Mouse (Mus musculus) intestine, postnatal 0 days (tissue): Measurements from ENCODE around the gene Ypel2. TPM values are rescaled to one million over a fixed set of nuclear protein-coding genes. Genes with fewer than 3 reads are reported as not detected.

Source experiments
- ATAC-seq: fragments of 200-750 bp; cut with Nextera tagmentation; 2 replicates; pipeline ENCODE4 v1.8.0; 2017; ENCODE audit warnings: mild to moderate bottlenecking, moderate TSS enrichment, moderate library complexity
- H3K27ac ChIP-seq: fragments of 300-500 bp; sonication (generic); 2 replicates; pipeline ENCODE4 v1.5.1; 2014; ENCODE audit warnings: mild to moderate bottlenecking, low read depth, low read length, moderate library complexity
- H3K27me3 ChIP-seq: fragments of 300-500 bp; sonication (generic); replicated peaks from 2 replicates; pipeline ENCODE4 v1.6.1; 2014; ENCODE audit warnings: low read length, mixed read lengths; ENCODE audit not compliant: control insufficient read depth, insufficient read depth
- H3K36me3 ChIP-seq: fragments of 300-500 bp; sonication (generic); 2 replicates; pipeline ENCODE4 v1.6.1; 2014; ENCODE audit warnings: mild to moderate bottlenecking, moderate library complexity; ENCODE audit not compliant: control insufficient read depth, insufficient read depth
- H3K4me1 ChIP-seq: fragments of 300-500 bp; sonication (generic); replicated peaks from 2 replicates; pipeline ENCODE4 v1.6.1; 2014; ENCODE audit warnings: antibody characterized with exemption, low read length, mixed read lengths; ENCODE audit not compliant: control insufficient read depth, insufficient read depth
- H3K4me2 ChIP-seq: fragments of 300-500 bp; sonication (generic); replicated peaks from 2 replicates; pipeline ENCODE4 v1.6.1; 2014; ENCODE audit warnings: low read depth, mild to moderate bottlenecking, moderate library complexity
- H3K4me3 ChIP-seq: fragments of 300-500 bp; sonication (generic); 2 replicates; pipeline ENCODE4 v1.5.1; 2014; ENCODE audit warnings: low read depth, low read length
- H3K9ac ChIP-seq: fragments of 300-500 bp; sonication (generic); 2 replicates; pipeline ENCODE4 v1.6.1; 2014; ENCODE audit warnings: mild to moderate bottlenecking, low read depth, low read length
- H3K9me3 ChIP-seq: fragments of 300-500 bp; sonication (generic); 2 replicates; pipeline ENCODE4 v1.6.1; 2016; ENCODE audit warnings: mixed run types; ENCODE audit not compliant: control insufficient read depth
- CTCF ChIP-seq: sonication (generic); IDR thresholded peaks from 2 replicates; pipeline ENCODE4 v1.5.1; 2016; ENCODE audit warnings: low read depth, mild to moderate bottlenecking, control low read depth, antibody characterized with exemption, moderate library complexity
- WGBS: fragments of 180-500 bp; shearing (Covaris S2); extraction: QIAGEN DNeasy Blood & Tissue Kit; methylation state at CpG from one replicate; pipeline ENCODE4 v1.1.7; 2014; 5-methylcytosine and 5-hydroxymethylcytosine counted together
- polyA plus RNA-seq: library from polyadenylated mRNA; unstranded; fragments of >200 nt; fragmentation: Nextera tagmentation; extraction: Ambion mirVana; gene quantifications from 2 replicates; pipeline ENCODE4 v1.2.1, GENCODE M21; 2015

The Ypel2 gene
- polyA plus RNA-seq, 1 experiment from 2014 or later, result 4.6 TPM

- H3K27me3 ChIP-seq, result no peaks in the 10 kb centered on the region
- H3K27ac ChIP-seq, result peak overlapping the region; percentile 80
- 30% methylated on average over 11 of the region's 11 CpGs for WGBS
- ATAC-seq, result peak; percentile 97
- H3K9ac ChIP-seq, result 0 out of 2 replicates have a peak overlapping the region, but pooled peaks have one; percentile 17
- 0 out of 2 replicates have a peak, but pooled peaks have one; percentile 11 for TF ChIP-seq CTCF
- no peaks in the 10 kb centered on the region for H3K9me3 ChIP-seq
- peaks cover 58% of the 10 kb centered on the region for H3K4me1 ChIP-seq
- H3K4me2 ChIP-seq, result peak overlapping the region; percentile 45
- H3K4me3 ChIP-seq, result no peak overlapping the region
- H3K36me3 ChIP-seq, result no peaks in the 10 kb centered on the region
These were observed 31.8 kb downstream of the Ypel2 start for GRCm38 (mm10) chr11:86961510-86962303.

- TF ChIP-seq CTCF, result no peak
- WGBS, result 34% methylated on average over 2 of the region's 2 CpGs
- Histone ChIP-seq H3K4me3 (no peak overlapping the region), H3K27ac (peak overlapping the region; percentile 80), H3K27me3 (no peaks in the 10 kb centered on the region), H3K4me2 (no peak overlapping the region), H3K4me1 (peaks cover 59% of the 10 kb centered on the region), H3K36me3 (no peaks in the 10 kb centered on the region; the same call in 1 of the 2 replicates), H3K9me3 (no peaks in the 10 kb centered on the region), H3K9ac (no peak overlapping the region)
- no peak for ATAC-seq
These were observed 33.2 kb downstream of the Ypel2 start for GRCm38 (mm10) chr11:86960331-86960730.

- 0 out of 2 replicates have a peak overlapping the region, but pooled peaks have one; percentile 11 for H3K9ac ChIP-seq
- peaks cover 57% of the 10 kb centered on the region for H3K4me1 ChIP-seq
- ATAC-seq, result no peak
These were observed 34.5 kb downstream of the Ypel2 start for GRCm38 (mm10) chr11:86958721-86959675.

GRCm38 (mm10) chr11:86958182-86958581, 35.3 kb downstream of the Ypel2 start:
- H3K4me3 ChIP-seq, result no peak overlapping the region
- ATAC-seq, result no peak
- WGBS, result 55% methylated on average over 6 of the region's 6 CpGs
- H3K27me3 ChIP-seq, result no peaks in the 10 kb centered on the region
- H3K4me2 ChIP-seq, result no peak overlapping the region; the same call in 1 of the 2 replicates
- H3K27ac ChIP-seq, result peak overlapping the region; percentile 50; the same call in 1 of the 2 replicates
- H3K9me3 ChIP-seq, result no peaks in the 10 kb centered on the region
- H3K4me1 ChIP-seq, result peaks cover 53% of the 10 kb centered on the region
- H3K9ac ChIP-seq, result no peak overlapping the region
- no peaks in the 10 kb centered on the region; the same call in 1 of the 2 replicates for H3K36me3 ChIP-seq
- no peak for TF ChIP-seq CTCF

More at GRCm38 (mm10) chr11:86958721-86959675, 34.5 kb downstream of the Ypel2 start:
- H3K4me3 ChIP-seq, result no peak overlapping the region
- no peaks in the 10 kb centered on the region; the same call in 1 of the 2 replicates for H3K36me3 ChIP-seq
- TF ChIP-seq CTCF, result no peak
- no peaks in the 10 kb centered on the region for H3K9me3 ChIP-seq
- WGBS, result 34% methylated on average over 12 of the region's 12 CpGs
- H3K27me3 ChIP-seq, result no peaks in the 10 kb centered on the region
- no peak overlapping the region for H3K4me2 ChIP-seq
- H3K27ac ChIP-seq, result peak overlapping the region; percentile 50

GRCm38 (mm10) chr11:86956363-86956762, 37.1 kb downstream of the Ypel2 start:
- Histone ChIP-seq H3K4me3 (no peak overlapping the region), H3K27ac (peak overlapping the region; percentile 35; the same call in 1 of the 2 replicates), H3K36me3 (no peaks in the 10 kb centered on the region; the same call in 1 of the 2 replicates), H3K4me2 (no peak overlapping the region; the same call in 1 of the 2 replicates), H3K9me3 (no peaks in the 10 kb centered on the region), H3K9ac (no peak overlapping the region), H3K27me3 (no peaks in the 10 kb centered on the region), H3K4me1 (peaks cover 40% of the 10 kb centered on the region)
- ATAC-seq, result peak; percentile 45
- TF ChIP-seq CTCF, result no peak
- whole genome bisulfite sequencing, result 14% methylated on average over 2 of the region's 2 CpGs
